Mouse (Mus musculus): ENCODE measurements around the gene Rpl37a.

DNA sequence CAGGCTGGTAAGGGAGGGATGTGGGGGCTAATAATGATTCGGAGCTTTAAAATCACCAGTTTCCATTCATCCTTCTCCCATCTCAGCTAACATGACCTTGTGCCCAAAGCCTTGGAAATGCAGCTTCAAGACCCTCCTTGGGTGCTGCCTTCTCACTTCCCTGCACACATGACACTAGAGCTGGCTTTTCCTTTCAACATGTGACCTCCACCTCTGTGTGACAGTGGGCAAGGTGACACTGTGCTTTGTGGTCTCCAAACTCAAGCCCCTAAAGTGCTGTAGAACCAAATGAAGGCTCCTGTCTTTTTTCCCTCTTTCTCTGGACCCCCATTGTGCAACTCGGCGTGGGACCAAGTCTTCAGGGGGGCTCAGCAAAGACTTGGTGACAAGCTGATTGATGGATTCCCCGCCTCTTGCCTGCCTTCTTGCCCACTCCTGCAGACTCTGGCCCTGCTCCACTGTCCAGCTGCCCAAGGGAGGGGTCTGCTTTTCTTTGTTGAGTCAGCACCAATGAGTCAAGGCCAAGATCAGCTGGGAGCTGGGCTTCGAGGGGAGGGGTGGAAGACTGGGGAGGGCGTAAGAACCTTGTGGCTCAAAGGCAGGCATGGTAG lies 9.1 kb downstream of the Rpl37a start:
- TF ChIP-seq CTCF (IDR thresholded peaks at IDR 0.05; ENCODE audit: extremely low read depth, insufficient read depth, low read length) (no peak), POLR2A (IDR thresholded peaks at IDR 0.05; ENCODE audit: extremely low read depth, insufficient read depth, low read length) (no peak)
